Mouse (Mus musculus): ENCODE results near the gene U2af2. TPM values are rescaled to one million over a fixed set of nuclear protein-coding genes. Genes with fewer than 3 reads are reported as not detected.
"Not testable (repeated sequence)": the region's sequence is repeated elsewhere in the genome, so short reads cannot be mapped to it uniquely, and the experiment has no call there.

Gene U2af2
- polyA plus RNA-seq, 1 experiment: 225 TPM

- no peak for DNase-seq (ENCODE audit: extremely low spot score in 1 of 2, low spot score in 1 of 2)
Measured at GRCm38 (mm10) chr7:5062360-5063001, 538 bp downstream of the U2af2 start.

GRCm38 (mm10) chr7:5064886-5065285 is 2.9 kb downstream of the U2af2 start:
- no peak for DNase-seq (ENCODE audit: extremely low spot score in 1 of 2, low spot score in 1 of 2)

- no peak for DNase-seq (ENCODE audit: extremely low spot score in 1 of 2, low spot score in 1 of 2)
Measured at GRCm38 (mm10) chr7:5073586-5073985, 11.6 kb downstream of the U2af2 start.

- no peak for DNase-seq (ENCODE audit: extremely low spot score in 1 of 2, low spot score in 1 of 2)
Measured at GRCm38 (mm10) chr7:5074984-5075383, 13.0 kb downstream of the U2af2 start.

GRCm38 (mm10) chr7:5076931-5077330 is 15.0 kb downstream of the U2af2 start:
- no peak for DNase-seq (ENCODE audit: extremely low spot score in 1 of 2, low spot score in 1 of 2)

GRCm38 (mm10) chr7:5079365-5080009 is 17.5 kb downstream of the U2af2 start:
- DNase-seq (ENCODE audit: extremely low spot score in 1 of 2, low spot score in 1 of 2): not testable (repeated sequence)

GRCm38 (mm10) chr7:5080010-5080751 is 18.2 kb downstream of the U2af2 start, which contains the start of gene Epn1:
Gene Epn1, plus strand, starts transcription at chr7:5080235.
- DNase-seq (ENCODE audit: extremely low spot score in 1 of 2, low spot score in 1 of 2): peak; percentile 93 to 98

- no peak for DNase-seq (ENCODE audit: extremely low spot score in 1 of 2, low spot score in 1 of 2)
Measured at GRCm38 (mm10) chr7:5080815-5081214, 18.9 kb downstream of the U2af2 start.

- DNase-seq (ENCODE audit: extremely low spot score in 1 of 2, low spot score in 1 of 2): no peak
Measured at GRCm38 (mm10) chr7:5081241-5081640, 19.3 kb downstream of the U2af2 start.

- no peak for DNase-seq (ENCODE audit: extremely low spot score in 1 of 2, low spot score in 1 of 2)
Measured at GRCm38 (mm10) chr7:5081939-5082338, 20.0 kb downstream of the U2af2 start.

GRCm38 (mm10) chr7:5083325-5084105 is 21.6 kb downstream of the U2af2 start:
- no peak for DNase-seq (ENCODE audit: extremely low spot score in 1 of 2, low spot score in 1 of 2)

- no peak for DNase-seq (ENCODE audit: extremely low spot score in 1 of 2, low spot score in 1 of 2)
Measured at GRCm38 (mm10) chr7:5085512-5085911, 23.6 kb downstream of the U2af2 start.

- no peak for DNase-seq (ENCODE audit: extremely low spot score in 1 of 2, low spot score in 1 of 2)
Measured at GRCm38 (mm10) chr7:5086921-5087440, 25.0 kb downstream of the U2af2 start.

- no peak for DNase-seq (ENCODE audit: extremely low spot score in 1 of 2, low spot score in 1 of 2)
Measured at GRCm38 (mm10) chr7:5087886-5088285, 25.9 kb downstream of the U2af2 start.

- peak in 1 of 2 experiments; percentile 65 for DNase-seq (ENCODE audit: extremely low spot score in 1 of 2, low spot score in 1 of 2)
Measured at GRCm38 (mm10) chr7:5089853-5090252, 27.9 kb downstream of the U2af2 start.

- DNase-seq (ENCODE audit: extremely low spot score in 1 of 2, low spot score in 1 of 2): peak in 1 of 2 experiments; percentile 56
Measured at GRCm38 (mm10) chr7:5091008-5091728, 29.2 kb downstream of the U2af2 start.

- DNase-seq (ENCODE audit: extremely low spot score in 1 of 2, low spot score in 1 of 2): no peak
Measured at GRCm38 (mm10) chr7:5092381-5092780, 30.4 kb downstream of the U2af2 start.

- DNase-seq (ENCODE audit: extremely low spot score in 1 of 2, low spot score in 1 of 2): peak in 1 of 2 experiments; percentile 59
Measured at GRCm38 (mm10) chr7:5092831-5093510, 31.0 kb downstream of the U2af2 start.

GRCm38 (mm10) chr7:5098769-5099168 is 36.8 kb downstream of the U2af2 start:
- no peak for DNase-seq (ENCODE audit: extremely low spot score in 1 of 2, low spot score in 1 of 2)
